Mouse (Mus musculus) fibroblast of lung, adult 2 months (primary cell): ENCODE results near the gene Crnn.

ENCODE experiments used
- DNase-seq: peaks from one replicate; pipeline ENCODE4 v3.0.0-alpha.2; 2011; ENCODE audit warnings: low read depth

Crnn gene

GRCm38 (mm10) chr3:93144510-93145051, at the start of gene Crnn:
Gene Crnn (plus strand): TSS chr3:93144787.
- no peak for DNase-seq

- no peak for DNase-seq
Observed at GRCm38 (mm10) chr3:93096447-93096846, 48.1 kb upstream of the Crnn start.

GRCm38 (mm10) chr3:93111668-93112067, 32.9 kb upstream of the Crnn start:
- DNase-seq, result no peak

GRCm38 (mm10) chr3:93114481-93114880, 30.1 kb upstream of the Crnn start:
- no peak for DNase-seq

- no peak for DNase-seq
Observed at GRCm38 (mm10) chr3:93119101-93119500, 25.5 kb upstream of the Crnn start.

GRCm38 (mm10) chr3:93128052-93128451, 16.5 kb upstream of the Crnn start:
- DNase-seq, result no peak

- no peak for DNase-seq
Observed at GRCm38 (mm10) chr3:93129076-93129475, 15.5 kb upstream of the Crnn start.

GRCm38 (mm10) chr3:93130460-93130859, 14.1 kb upstream of the Crnn start:
- DNase-seq, result peak; percentile 6

GRCm38 (mm10) chr3:93162502-93162901, 17.9 kb downstream of the Crnn start:
- no peak for DNase-seq

GRCm38 (mm10) chr3:93162996-93163592, 18.5 kb downstream of the Crnn start:
- DNase-seq, result no peak

- DNase-seq, result no peak
Observed at GRCm38 (mm10) chr3:93180856-93181255, 36.3 kb downstream of the Crnn start.

GRCm38 (mm10) chr3:93196978-93197377, 52.4 kb downstream of the Crnn start, which contains the start of gene Flg2:
Gene Flg2 (plus strand): TSS chr3:93197278.
- DNase-seq, result no peak
